Mouse (Mus musculus) gastrocnemius, postnatal 14 days (tissue): ENCODE results near the gene Mks1. TPM values are rescaled to one million over a fixed set of nuclear protein-coding genes. Genes with fewer than 3 reads are reported as not detected.
"Not testable (repeated sequence)": the region's sequence is repeated elsewhere in the genome, so short reads cannot be mapped to it uniquely, and the experiment has no call there.

Experiments
- DNase-seq: peaks from one replicate; pipeline ENCODE4 v3.0.0; 2021; ENCODE audit warnings: mixed read lengths
- intact Hi-C: fragments of 180-260 bp; cut with DNase I; formaldehyde crosslinking; loops from one replicate; pipeline ENCODE4 v1.15.1; 2025; ENCODE audit warnings: low total_unique reads
- total RNA-seq, 2 experiments: library from RNA; stranded (reverse); gene quantifications; 2 replicates each; pipeline ENCODE4 v1.2.3; 2021

Mks1 gene
- total RNA-seq, 2 experiments from 2014 or later = 1.9 to 2.3 TPM

GRCm38 (mm10) chr11:87866891-87867290 lies 13.9 kb downstream of the Mks1 start:
- intact Hi-C loops, DNase-seq: not testable (repeated sequence)

GRCm38 (mm10) chr11:87870096-87870495 lies 17.1 kb downstream of the Mks1 start:
- DNase-seq = no peak
- intact Hi-C loops = no loop called here

- intact Hi-C loops = no loop called here
- no peak for DNase-seq
These were observed 18.8 kb downstream of the Mks1 start for GRCm38 (mm10) chr11:87871766-87872165.

- intact Hi-C loops = no loop called here
- DNase-seq = no peak
These were observed 22.4 kb downstream of the Mks1 start, which contains the start of gene Epx for GRCm38 (mm10) chr11:87875436-87875835. Epx (minus strand) TSS chr11:87875536.

GRCm38 (mm10) chr11:87879826-87880225 lies 26.8 kb downstream of the Mks1 start:
- no peak for DNase-seq
- intact Hi-C loops = no loop called here

- DNase-seq = no peak
- intact Hi-C loops = no loop called here
These were observed 28.7 kb downstream of the Mks1 start for GRCm38 (mm10) chr11:87881714-87882113.

- intact Hi-C loops = no loop called here
These were observed 30.5 kb downstream of the Mks1 start for GRCm38 (mm10) chr11:87883493-87883892.

GRCm38 (mm10) chr11:87884856-87885255 lies 31.8 kb downstream of the Mks1 start:
- intact Hi-C loops = no loop called here
- DNase-seq = no peak

More at GRCm38 (mm10) chr11:87883493-87883892, 30.5 kb downstream of the Mks1 start:
- no peak for DNase-seq

GRCm38 (mm10) chr11:87892168-87892567 lies 39.2 kb downstream of the Mks1 start, which contains the start of gene Olfr462:
Olfr462 (minus strand) TSS chr11:87892268.
- intact Hi-C loops = no loop called here
- DNase-seq = no peak

GRCm38 (mm10) chr11:87897287-87897686 lies 44.3 kb downstream of the Mks1 start, which contains the start of gene Olfr463:
Olfr463 (minus strand) TSS chr11:87897387.
- intact Hi-C loops = no loop called here
- DNase-seq = no peak

GRCm38 (mm10) chr11:87904331-87904730 lies 51.3 kb downstream of the Mks1 start:
- intact Hi-C loops = no loop called here
- no peak for DNase-seq

Other genes with a start within 250 kb of the Mks1 start
- gene Hsf5, start 236.1 kb upstream of the Mks1 start, total RNA-seq = not detected
- gene Rnf43, start 190.5 kb upstream of the Mks1 start, total RNA-seq = under 1 TPM; 0.09 to 0.16 TPM
- gene Supt4a, start 115.7 kb upstream of the Mks1 start, total RNA-seq = 10 to 100 TPM; 30.8 to 36.4 TPM
- under 1 TPM; 0.04 TPM for gene Tspoap1, start 92.7 kb upstream of the Mks1 start, total RNA-seq
- gene Mpo, start 59.6 kb upstream of the Mks1 start, total RNA-seq = not detected
- gene Lpo, start 24.9 kb upstream of the Mks1 start, total RNA-seq = not detected
- not detected for gene Epx, start 22.3 kb downstream of the Mks1 start, total RNA-seq
- gene Olfr462, start 39.1 kb downstream of the Mks1 start, total RNA-seq = not detected
- not detected for gene Olfr463, start 44.2 kb downstream of the Mks1 start, total RNA-seq
- gene Olfr464, start 67.8 kb downstream of the Mks1 start, total RNA-seq = not detected
- gene Dynll2, start 134.3 kb downstream of the Mks1 start, total RNA-seq = 100 to 1,000 TPM; 134 to 138 TPM
- 10 to 100 TPM; 58.0 to 76.3 TPM for gene Srsf1, start 194.2 kb downstream of the Mks1 start, total RNA-seq
- gene Vezf1, start 215.1 kb downstream of the Mks1 start, total RNA-seq = 10 to 100 TPM; 39.2 to 43.5 TPM
- 10 to 100 TPM; 48.5 to 50.0 TPM for gene Cuedc1, start 244.8 kb downstream of the Mks1 start, total RNA-seq